Mouse (Mus musculus): ENCODE results near the gene Cdrt4.

Gene Cdrt4

DNA sequence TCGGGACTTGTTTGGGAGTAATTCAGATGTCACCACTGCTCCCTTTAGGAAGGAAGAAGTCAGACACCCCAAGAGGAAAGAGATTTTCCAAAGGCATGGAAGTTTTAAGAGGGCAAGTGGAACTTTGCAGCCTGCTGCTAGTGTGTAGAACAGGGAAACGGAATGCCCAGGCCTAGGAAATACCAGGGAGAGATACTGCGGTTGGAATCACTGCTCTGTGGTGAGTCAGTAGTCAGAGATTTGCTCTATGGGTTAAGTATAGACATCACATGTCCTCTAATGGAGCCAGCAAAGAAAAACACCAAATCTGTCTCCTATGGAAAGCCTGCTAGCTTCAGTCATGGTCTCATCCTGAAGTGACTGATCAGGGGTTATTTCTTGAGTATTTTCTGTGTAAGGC lies 10.8 kb upstream of the Cdrt4 start:
- in situ Hi-C loops (cut with MboI, MseI), result no loop called here

DNA sequence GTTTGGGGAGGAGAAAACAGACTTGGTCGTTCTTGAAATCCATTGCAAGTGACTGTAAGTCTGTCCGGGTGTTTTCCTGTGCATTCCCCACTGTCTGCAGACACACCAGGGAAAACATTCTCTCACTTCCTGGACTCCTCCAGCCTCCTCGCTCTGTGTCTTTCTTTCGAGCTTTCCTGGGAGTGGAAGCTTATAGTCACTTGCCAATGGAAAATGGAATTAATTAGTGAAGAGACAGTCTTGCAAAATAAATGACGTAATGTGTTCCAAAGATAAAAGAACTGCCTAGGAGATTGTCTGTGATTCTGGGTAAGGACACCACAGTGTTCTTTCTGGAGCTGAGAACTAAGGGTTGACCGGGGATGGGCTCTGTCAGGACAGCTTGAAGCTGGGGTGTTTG lies 7.5 kb upstream of the Cdrt4 start:
- in situ Hi-C loops (cut with MboI, MseI), result no loop called here

DNA sequence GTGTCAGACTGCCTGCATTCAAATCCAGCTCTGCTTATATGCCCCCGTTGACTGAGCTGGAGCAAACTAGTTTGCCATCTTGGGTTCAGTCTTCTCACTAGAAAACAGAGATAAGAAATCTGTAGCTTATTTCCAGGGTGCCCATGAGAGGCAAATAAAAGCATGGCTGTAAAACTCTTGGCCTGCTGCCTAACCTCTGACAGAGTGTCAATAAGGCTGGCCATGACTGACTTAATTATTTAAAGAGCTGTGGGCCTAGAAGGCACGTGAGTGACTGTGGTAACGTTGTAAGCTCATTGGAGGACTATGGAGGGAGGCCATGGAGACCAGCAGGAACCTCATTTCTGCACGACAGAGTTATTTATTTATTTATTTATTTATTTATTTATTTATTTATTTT lies 5.5 kb upstream of the Cdrt4 start:
- in situ Hi-C loops (cut with MboI, MseI), result no loop called here

DNA sequence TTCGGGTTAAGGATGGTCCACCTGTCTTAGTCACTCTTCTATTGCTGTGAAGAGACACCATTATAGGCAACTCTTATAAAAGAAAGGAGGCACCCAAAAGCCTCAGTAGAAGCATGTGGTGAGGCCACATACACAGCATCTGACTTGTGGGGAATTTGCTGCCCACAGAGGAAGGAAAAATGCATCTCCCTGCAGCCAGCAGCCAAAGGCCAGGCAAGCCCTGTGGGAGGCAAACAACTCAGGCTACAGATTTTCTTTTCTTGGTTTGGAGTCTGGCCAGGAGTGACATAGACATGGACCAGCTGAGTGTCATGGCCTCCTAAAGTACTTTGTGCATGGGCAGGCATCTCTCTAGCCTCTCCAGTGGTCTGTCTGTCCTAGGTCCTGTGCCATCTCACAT lies 1.4 kb upstream of the Cdrt4 start:
- in situ Hi-C loops (cut with MboI, MseI), result no loop called here

DNA sequence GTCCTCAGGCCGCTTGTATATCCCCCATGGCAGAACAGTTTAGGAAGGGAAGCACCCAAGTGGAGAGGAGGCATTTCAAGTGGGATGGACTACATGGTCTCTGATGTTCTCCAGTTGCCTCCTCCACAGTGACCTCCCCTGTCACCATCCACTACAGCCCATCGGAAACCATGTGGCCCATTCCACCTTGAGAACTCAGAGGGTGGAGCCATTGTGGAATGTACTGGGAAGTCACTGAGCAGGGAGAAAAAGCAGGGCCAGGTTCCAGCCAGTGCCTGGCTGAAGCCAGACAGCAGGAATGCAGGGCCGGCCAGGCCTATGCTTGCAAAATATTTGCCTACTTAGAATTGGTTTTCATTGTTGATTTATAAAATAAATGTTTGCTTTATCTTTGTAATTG lies 3.8 kb downstream of the Cdrt4 start:
- in situ Hi-C loops (cut with MboI, MseI), result no loop called here

DNA sequence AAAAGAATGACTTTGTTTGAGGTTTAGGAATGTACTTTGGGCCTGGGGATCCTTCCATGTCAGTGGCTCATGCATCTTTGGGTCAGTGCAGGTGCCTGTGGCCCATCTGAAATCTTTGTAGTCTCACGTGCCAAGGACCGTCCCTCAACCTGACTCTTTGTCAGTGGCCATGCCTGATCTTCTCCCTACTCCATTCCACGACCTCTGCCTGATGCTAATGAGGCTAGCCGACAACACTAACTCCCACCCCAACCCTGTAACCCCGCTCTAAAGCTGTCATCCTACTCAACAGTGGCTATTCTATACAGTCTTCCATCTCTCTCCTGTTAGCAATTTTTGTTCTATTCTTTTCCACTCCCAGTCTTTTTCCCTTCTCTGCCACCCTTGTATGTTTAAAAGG lies 4.2 kb downstream of the Cdrt4 start:
- in situ Hi-C loops (cut with MboI, MseI), result no loop called here

DNA sequence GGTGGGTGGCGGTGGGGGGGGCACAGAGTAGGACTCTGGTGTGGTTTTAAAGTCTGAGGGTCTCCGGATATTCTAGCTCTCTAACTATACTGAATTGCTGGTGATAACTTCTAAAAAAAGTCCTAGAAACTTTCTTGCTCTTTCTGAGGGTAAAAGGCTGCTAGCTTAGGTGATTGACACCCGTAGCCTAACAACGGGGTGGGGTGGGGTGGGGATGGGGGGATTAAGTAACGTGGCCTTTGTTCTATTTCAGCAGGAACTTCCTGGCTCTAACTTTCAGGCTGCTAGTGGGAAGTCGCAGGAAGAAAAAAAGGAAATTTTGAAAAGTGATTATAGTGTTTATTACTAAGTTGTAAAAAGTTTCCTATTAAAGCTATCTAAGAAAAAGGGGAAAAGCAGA lies 4.8 kb downstream of the Cdrt4 start:
- in situ Hi-C loops (cut with MboI, MseI), result no loop called here

DNA sequence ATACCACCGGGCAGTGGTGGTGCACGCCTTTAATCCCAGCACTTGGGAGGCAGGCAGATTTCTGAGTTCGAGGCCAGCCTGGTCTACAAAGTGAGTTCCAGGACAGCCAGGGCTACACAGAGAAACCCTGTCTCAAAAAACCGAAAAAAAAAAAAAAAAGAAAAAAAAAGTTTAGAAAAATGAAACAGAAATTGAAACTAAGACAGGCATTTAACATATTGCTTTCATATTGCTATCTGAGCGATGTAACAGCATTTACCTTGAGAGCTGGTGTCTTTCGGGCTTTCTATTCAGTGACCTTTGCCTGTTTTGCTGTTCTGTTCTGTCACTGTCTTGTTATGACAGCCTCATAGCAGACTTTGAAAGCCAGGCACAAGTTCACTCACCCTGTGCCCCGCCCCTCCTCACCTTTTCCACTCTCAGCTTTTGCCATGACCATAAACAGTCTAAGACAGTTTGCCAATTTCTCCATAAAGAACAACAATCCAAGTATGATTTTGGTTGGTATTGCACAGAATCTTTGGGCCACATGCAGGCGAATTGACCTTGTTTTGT lies 6.7 kb downstream of the Cdrt4 start:
- in situ Hi-C loops (cut with MboI, MseI), result no loop called here

DNA sequence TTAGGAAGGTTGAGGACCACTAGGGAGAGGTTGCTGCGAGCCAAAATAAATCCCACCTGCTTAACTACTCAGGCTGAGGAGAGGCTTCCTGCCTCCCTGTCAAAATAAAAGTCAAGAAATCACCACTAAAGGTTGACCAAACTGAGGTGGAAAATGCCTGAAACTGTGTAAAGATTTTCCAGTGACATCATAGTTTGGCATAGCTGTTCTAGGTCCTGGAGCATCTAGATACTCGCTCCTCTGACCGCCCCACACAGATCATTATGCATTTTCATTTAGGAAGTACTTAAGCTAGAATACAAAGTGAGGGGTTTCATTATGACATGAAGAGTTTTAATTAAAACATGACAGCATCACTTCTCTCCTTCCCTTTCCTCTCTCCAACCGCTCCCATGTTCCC lies 12.3 kb downstream of the Cdrt4 start:
- in situ Hi-C loops (cut with MboI, MseI), result loop anchor here in 1 of 2 experiments (5.0 kb wide), 1 partner anchor 84 kb away; no protein-coding TSS in a partner anchor

DNA sequence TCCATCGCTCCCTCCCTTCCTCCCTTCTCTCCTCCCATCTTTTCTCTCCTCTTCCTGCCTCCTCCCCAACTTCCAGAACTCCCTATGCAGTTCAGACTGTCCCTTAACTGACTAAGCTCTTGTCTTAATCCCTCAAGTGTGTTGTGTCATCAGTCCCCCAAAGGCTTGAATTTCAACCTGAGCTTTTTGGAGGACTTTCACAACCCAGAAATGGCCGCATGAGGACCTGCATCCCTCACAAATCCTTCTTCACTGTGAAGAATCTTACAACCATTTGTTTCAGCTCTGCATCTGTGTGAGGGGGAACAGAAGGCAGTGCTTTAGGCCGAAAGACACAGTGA lies 15.4 kb downstream of the Cdrt4 start:
- in situ Hi-C loops (cut with MboI, MseI), result no loop called here

DNA sequence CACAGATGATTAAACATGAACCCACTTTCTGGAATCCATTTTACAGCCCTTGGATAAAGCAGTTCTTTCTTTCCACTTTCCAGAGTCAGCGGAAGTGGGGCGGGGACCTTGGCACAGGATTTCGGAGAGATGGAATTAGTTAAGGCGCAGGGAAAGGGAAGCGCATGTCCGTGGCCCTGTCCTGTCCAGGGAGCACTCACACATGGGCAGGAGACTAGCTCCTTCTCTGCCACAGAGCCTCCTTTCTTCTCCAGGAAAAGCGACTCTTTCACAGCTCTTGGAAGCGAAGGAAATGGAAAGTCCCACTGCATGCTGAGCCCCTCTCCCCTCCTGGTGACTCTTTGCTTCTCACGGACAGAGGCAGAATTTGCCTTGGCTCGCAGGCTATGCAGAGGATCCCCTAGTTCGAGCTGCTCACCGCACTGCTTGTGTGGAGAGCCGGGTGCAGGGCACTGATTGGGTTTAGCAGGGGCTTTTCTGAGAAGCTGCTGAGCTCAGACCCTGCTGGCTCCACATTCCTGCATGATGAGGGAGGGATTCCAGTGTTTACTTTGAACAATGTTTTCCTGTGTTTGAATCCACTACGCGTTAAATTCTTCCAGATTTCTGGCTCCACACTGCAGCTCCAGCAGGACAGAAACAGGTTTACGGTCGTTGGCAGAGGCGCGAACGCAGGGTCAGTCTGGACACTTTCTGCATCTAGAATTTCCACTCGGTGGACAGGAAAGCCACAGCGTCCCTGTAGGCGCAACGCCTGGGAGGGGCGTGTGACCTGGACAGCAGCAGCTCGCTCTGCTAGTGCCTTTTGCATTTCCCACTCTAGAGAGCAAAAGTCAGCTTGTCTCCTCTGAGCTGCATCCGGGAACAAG lies 16.0 kb downstream of the Cdrt4 start:
- in situ Hi-C loops (cut with MboI, MseI), result no loop called here

DNA sequence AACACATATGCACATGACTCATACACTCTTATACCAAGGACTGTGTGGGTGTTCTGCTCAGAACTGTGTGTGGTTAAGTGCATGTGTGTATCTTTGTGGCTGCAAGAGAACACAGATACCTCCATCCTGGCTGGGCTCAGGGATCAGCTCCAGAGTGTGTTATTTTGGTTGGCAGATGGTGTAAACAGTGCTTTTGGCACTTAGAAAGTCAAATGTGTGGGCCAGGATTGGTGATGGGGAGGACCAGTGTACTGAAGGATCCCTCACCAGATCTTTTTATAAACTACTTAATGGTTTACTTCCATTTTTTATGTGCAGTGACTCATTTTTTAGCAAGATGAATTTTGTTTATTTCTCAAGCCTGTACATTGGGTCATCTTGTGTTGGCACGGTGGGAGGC lies 26.2 kb downstream of the Cdrt4 start:
- in situ Hi-C loops (cut with MboI, MseI), result no loop called here

DNA sequence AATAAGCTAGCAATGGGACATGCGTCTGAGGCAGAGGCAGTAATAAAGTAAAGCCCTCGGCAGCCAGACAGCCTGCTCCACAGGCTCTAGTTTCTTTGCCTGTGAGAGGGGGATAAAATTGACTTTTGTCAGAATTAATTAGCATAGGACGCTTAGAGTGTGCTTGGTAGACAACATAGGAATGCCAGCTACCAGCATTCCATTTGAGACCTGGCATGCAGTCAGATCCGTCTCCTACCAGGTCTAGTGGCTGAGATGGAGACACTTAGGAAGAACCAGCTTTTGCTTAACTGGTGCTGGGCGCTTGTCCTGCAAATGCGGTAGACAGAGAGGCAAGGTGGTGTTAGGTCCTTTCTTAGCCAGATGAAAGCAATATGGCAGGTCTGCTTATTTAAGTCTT lies 27.9 kb downstream of the Cdrt4 start:
- in situ Hi-C loops (cut with MboI, MseI), result no loop called here

DNA sequence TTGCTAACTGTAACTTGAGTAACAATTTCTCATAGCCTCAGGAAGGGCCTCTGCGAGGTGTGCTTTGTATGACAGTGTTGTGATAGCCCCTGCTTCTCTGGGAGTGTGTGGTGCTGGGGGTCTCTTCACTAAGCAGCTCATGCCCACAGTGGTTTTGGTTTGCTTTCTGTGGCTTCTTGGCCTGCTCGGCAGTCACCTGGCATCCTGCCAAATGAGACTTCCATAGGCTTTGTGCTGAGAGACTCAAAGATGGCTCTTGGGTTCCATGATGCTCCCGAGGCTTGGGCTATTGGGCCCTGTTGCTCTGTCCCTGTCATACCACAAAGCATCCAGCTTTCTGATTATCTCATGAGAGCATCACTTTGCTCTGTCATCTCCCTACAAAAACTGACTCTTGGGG lies 30.7 kb downstream of the Cdrt4 start:
- in situ Hi-C loops (cut with MboI, MseI), result no loop called here

DNA sequence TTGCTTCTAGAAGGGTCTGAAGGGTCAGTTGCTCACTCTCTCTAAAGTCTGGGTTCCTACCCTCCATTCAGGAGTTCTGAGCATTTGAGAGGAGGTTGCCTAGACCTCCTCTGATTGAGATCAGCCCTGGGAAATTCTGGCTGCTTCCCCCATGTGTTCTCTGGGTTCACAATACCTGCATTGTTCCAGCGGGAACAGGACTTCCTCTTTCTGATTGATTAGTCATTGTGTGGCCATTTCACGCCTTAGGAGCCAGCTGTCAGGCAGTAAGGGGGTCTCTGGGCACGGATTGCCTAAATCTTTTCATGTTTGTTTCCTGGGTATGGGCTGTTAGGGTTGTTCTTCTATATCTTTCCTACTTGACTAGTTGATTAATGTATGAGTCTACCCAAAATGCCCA lies 32.8 kb downstream of the Cdrt4 start:
- in situ Hi-C loops (cut with MboI, MseI), result no loop called here

DNA sequence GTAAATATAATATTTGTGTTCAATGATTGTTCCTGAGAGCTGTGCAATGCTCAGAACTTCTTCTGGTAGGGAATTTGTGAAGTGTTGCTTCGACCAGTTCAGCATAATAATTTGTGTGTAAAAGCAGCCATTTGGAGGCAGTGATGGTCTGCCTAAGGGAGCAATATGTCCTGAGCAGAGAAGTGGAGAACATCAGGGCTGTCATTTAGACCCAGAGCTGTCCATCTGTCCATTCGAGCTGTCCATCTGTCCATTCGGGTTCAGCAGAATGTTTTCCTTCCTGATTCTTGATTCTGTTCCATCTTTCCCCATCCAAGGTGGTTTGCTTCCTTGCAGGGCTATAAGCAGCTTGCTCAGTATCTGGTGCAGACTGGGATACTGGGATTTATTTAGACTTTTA lies 33.4 kb downstream of the Cdrt4 start:
- in situ Hi-C loops (cut with MboI, MseI), result no loop called here

DNA sequence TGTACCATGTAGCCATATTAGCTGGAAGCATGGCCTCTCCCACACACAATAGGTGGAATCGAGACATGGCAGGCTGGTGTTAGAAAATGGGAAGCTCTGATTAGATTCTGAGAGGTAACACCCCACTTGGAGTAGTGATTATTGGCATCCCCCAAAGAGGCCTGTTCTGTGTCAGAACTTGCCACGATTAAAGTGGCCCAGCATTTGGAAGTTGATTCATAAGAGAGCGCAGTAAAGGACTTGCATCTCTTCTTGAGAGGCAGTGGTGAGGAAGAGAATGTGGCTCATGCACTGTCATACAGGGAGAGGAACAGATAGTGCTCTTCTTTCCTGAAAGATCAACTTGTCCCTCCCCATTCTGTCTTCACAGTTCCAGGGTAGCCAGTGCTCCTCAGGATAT lies 34.1 kb downstream of the Cdrt4 start:
- in situ Hi-C loops (cut with MboI, MseI), result no loop called here

DNA sequence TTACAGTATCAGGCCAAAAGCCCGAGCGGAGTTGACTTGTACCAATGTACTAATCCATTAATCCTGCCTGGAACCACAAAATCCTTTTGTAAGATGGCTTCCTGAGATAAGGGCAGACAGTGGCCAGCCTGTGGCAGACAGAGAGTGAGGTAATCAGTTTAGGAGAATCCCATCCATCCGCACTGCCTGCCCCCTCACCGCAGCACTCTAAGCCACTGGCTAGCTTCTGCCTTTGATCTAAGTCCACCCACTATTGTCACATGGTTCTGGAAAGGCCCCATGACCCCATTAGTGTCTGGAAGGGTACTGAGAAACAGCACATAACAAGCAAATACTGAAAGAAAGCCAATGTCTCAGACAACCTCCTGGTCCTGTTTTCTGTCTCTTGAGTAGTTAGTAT lies 35.6 kb downstream of the Cdrt4 start:
- in situ Hi-C loops (cut with MboI, MseI), result no loop called here

DNA sequence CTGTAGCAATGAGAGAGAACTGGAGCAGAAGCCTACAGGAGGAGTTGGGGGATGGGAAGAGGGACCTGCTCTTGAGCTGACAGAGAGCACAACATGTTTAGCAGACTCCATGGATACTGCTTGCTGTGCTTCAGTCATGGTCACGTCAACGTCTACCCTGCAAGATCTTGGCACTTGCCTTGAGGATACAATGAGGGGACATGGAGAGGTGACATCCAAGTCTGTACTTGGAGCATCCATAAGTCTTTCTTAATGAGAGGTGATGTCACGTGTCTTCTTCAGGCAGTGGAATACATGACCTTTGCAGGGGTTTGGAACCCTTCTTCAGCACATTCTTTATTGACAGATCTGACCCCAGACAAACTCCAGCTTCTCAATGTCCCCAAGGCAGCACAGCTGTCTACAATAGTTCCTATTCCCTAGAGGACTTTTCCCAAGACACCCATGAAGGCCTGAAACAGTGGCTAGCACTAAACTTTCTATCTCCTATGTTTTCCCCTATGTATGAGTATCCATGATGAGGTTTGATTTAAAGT lies 39.2 kb downstream of the Cdrt4 start:
- in situ Hi-C loops (cut with MboI, MseI), result no loop called here

DNA sequence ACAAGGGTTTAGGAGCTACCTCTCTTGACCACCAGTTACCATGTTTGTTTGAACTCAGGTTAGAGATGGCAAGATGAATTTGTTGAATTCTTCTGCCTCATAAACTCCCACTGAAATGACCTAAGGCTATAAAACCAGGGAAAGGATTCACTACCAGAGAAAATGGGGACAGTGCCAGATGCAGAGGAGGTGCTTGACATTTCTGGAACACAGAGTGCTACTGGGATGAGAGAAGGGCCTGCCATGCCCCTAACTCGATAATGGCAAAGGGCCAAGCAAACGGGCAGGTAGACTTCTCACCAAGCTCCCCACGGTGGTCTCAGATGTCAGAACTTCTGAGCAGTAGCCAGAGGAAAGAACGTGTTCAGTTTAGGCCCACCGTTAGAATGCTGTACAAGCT lies 39.8 kb downstream of the Cdrt4 start:
- in situ Hi-C loops (cut with MboI, MseI), result no loop called here

DNA sequence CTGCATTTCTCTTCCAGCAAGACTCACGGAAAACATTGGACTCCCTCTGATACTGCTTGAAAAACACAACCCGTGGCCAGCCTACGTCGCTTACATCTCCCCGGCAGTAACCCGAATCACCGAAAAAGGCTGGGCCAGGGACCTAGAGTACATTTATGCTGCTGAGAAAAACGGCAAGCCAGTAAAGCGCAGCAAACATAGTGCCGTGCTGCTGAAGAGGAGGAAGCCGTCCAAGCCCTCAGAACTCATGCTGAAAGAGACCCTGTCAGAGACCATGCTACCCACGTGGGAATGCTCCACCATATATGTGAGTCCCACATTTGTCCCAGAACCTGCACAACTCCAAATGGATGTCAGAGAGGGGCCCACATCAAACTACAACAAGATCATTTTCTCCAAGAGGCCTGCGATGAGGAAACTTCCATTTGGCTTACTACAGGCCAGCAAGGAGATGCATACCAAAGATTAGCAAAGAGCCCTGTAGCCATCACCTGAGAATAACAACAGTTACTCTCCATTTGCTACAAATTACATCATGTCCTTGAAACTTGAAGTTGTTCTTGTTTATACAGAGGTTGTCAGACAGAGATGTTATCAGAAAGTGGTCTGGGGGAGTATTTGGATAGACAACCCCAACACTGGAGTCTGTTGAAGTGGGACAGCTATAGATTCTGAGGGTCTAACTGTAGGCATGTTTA lies 41.7 kb downstream of the Cdrt4 start:
- in situ Hi-C loops (cut with MboI, MseI), result no loop called here

DNA sequence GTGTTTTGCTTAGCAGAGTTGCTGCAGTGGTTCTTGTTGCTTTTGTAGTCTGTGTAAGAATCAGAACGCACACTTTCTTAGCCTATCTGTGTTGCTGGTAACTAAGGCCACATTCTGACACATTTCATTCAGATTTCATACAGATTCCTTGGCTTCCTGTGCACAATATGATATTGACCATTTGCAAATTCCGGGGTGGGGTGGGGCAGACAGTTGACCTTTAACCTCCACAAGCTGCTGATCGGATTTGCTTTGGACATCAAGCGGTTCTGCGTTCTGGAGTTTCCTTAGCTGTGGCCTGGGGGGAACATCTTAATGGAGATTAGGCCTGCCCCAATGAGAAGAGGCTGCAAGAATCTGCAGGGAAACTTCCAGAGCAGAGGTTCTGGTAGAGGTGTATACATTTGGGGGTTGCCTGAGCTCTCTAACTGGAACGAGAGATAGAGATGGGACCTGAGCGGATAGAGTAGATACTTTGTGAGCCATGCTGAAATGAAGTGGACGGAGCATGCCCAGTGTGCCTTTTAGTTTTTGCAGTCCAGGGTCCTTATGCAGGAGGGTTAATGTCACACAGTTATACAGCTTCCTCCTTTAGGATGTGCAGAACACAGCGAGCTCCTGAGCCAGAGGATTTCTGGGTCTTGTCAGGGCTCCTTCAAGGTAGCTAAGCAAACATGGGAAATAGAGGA lies 44.2 kb downstream of the Cdrt4 start:
- in situ Hi-C loops (cut with MboI, MseI), result no loop called here

Measured in T-helper 17 cell (primary cell).